Mouse (Mus musculus): Measurements from ENCODE around the gene Glmp.
A peak's percentile ranks its signal among the peaks of the same experiment; 100 is the strongest.

DNA sequence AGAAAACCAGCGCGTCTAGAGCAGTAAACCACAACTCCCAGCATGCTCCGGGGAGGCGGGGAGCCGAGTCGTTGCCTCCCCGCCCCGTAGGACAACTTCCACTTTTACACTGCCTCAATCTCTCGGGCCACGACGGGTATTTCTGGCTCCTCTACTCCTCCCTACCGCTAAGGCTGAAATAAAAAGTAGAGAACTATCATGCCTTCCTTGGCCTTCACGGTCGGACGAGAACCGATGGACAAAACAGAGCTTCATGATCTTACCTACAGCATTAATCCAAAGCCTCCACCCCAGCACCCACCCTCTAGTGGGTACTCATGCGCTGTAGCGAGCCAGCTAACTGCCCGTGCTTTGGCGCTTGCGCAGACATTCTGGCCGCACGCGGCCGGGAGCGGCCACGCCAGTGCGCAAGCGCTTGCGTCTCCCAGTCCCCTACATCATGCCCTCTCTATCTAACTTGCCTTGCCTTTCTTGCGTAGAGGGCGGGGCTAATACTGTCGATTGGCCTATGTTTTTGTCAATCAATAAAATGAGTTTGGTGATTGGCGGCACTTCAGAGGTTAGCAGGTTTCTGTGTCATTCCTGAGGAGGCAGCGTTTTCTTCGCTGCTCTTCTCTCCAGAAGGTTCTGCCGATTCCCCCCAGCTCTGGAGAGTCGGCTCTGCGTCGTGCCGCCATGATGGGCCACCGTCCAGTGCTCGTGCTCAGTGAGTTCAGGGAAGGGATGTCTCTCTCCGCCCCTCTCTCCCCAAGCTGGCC lies 28.1 kb upstream of the Glmp start, which contains the start of the genes Tsacc and Cct3:
- TF ChIP-seq POLR2A (IDR thresholded peaks at IDR 0.05; ENCODE audit: insufficient read length, low read depth), result peak; percentile 80
- no peak for TF ChIP-seq E2F4 (IDR thresholded peaks at IDR 0.05; ENCODE audit: insufficient read depth)
- no peak for TF ChIP-seq USF1 (IDR thresholded peaks at IDR 0.05; ENCODE audit: low read depth)
- TF ChIP-seq TCF3 (IDR thresholded peaks at IDR 0.05; ENCODE audit: insufficient read length, low read depth), result no peak
- no peak for TF ChIP-seq TCF12 (IDR thresholded peaks at IDR 0.05; ENCODE audit: insufficient read depth, poor library complexity, severe bottlenecking)

All from myocyte (in vitro differentiated cells).